ENCODE assay signal across 8 mouse cellular contexts in the genomic region with DNA sequence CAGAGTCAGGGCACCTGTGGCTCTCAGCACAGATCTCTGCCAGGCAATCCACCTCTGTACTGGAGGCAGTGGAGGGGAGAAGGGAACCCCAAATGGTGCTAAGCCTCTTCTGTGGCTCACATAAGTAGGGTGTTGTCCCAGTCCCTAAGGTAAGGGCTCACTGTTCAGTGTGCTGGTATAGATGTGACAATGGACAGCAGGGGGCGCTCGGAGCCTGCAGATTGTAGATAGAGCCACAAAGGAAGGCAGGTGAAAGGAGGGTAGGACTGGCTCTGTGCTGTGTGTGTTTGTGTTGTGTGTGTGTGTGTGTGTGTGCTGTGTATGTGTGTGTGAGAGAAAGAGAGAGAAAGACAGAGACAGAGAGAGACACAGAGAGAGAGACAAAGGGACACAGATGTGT. TPM values are rescaled to one million over a fixed set of nuclear protein-coding genes. Genes with fewer than 3 reads are reported as not detected.
DNase-seq lines count a peak whose midpoint lies in the region; ATAC-seq and TF ChIP-seq lines count a peak whose summit lies in the region.

No protein-coding gene starts in this region.

- H3K9me3 ChIP-seq in forebrain, embryonic 14.5 days (replicated peaks; ENCODE audit: control insufficient read depth, low read length): no peaks in the 10 kb centered on the region
- H3K9me3 ChIP-seq in liver, postnatal 0 days (ENCODE audit: low read length): no peaks in the 10 kb centered on the region

- no peak overlapping the region for H3K27ac ChIP-seq in forebrain, embryonic 14.5 days (ENCODE audit: low read depth, low read length)
- H3K27ac ChIP-seq in liver, postnatal 0 days (ENCODE audit: low read depth): no peak overlapping the region

- intact Hi-C loops in heart, postnatal 14 days (cut with DNase I): loop anchor here (2.0 to 5.0 kb wide), 3 partner anchors 179 to 728 kb away; no protein-coding TSS in a partner anchor

- 4% methylated on average over 2 of the region's 2 CpGs for WGBS in forebrain, embryonic 14.5 days
- WGBS in large intestine, adult 2 months: 0% methylated on average over 2 of the region's 2 CpGs
- WGBS in liver, postnatal 0 days (ENCODE audit: insufficient replicate concordance): 0% methylated on average over 2 of the region's 2 CpGs

- H3K4me2 ChIP-seq in forebrain, embryonic 14.5 days (ENCODE audit: low read length): no peak overlapping the region
- H3K4me2 ChIP-seq in liver, postnatal 0 days (ENCODE audit: low read depth, low read length): no peak overlapping the region

- no peaks in the 10 kb centered on the region for H3K36me3 ChIP-seq in forebrain, embryonic 14.5 days (ENCODE audit: control insufficient read depth, insufficient read depth, low read length)
- no peaks in the 10 kb centered on the region for H3K36me3 ChIP-seq in liver, postnatal 0 days (replicated peaks; ENCODE audit: insufficient read depth, low read length)

- 0 out of 2 replicates have a peak, but pooled peaks cover 2% of the 10 kb centered on the region for H3K4me1 ChIP-seq in forebrain, embryonic 14.5 days (ENCODE audit: control insufficient read depth, insufficient read depth, low read length)
- H3K4me1 ChIP-seq in liver, postnatal 0 days (ENCODE audit: insufficient read depth): peaks cover 6% of the 10 kb centered on the region; the same call in 1 of the 2 replicates

- TF ChIP-seq CTCF in liver, postnatal 0 days (IDR thresholded peaks at IDR 0.05; ENCODE audit: low read depth): peak; percentile 94

- H3K27me3 ChIP-seq in forebrain, embryonic 14.5 days (replicated peaks; ENCODE audit: control insufficient read depth, insufficient read depth, low read length): no peaks in the 10 kb centered on the region
- no peaks in the 10 kb centered on the region; the same call in 1 of the 2 replicates for H3K27me3 ChIP-seq in liver, postnatal 0 days (ENCODE audit: insufficient read depth, low read length)

- H3K4me3 ChIP-seq in forebrain, embryonic 14.5 days (ENCODE audit: low read depth, low read length): no peak overlapping the region
- no peak overlapping the region for H3K4me3 ChIP-seq in liver, postnatal 0 days (ENCODE audit: low read depth, low read length)

- no peak overlapping the region for H3K9ac ChIP-seq in forebrain, embryonic 14.5 days (ENCODE audit: low read length)
- no peak overlapping the region for H3K9ac ChIP-seq in liver, postnatal 0 days (replicated peaks)

- no peak for TF ChIP-seq EP300 in liver, postnatal 0 days (IDR thresholded peaks at IDR 0.05; ENCODE audit: low read depth)

- ATAC-seq in forebrain, embryonic 14.5 days: peak; percentile 95
- peak; percentile 65 for ATAC-seq in liver, postnatal 0 days
- ATAC-seq in neutrophil, adult 5-6 weeks (ENCODE audit: extremely low read depth, insufficient number of reproducible peaks, low FRiP score, poor library complexity, severe bottlenecking): peak; percentile 77

- peak; percentile 47 to 64 for DNase-seq in CD8-positive naive resting alpha-beta T cell, adult 2 months (ENCODE audit: low read depth in 2 of 2, low spot score in 2 of 2)
- DNase-seq in c-Kit-positive CD71-positive TER-119-negative erythroid progenitor cells, embryonic 14.5 days (ENCODE audit: low read depth): peak; percentile 53
- DNase-seq in forebrain, embryonic 14.5 days (ENCODE audit: low spot score): peak; percentile 95
- DNase-seq in heart, postnatal 14 days: peak; percentile 88 to 92
- peak; percentile 83 for DNase-seq in large intestine, adult 2 months (ENCODE audit: low read depth, low spot score)
- peak; percentile 88 for DNase-seq in liver, postnatal 0 days
- peak; percentile 93 for DNase-seq in testis, postnatal 10 days (ENCODE audit: low spot score)

RNA-seq across cellular contexts. Expression of a gene that starts 30.4 kb away (rescaled TPM):
- polyA plus RNA-seq in forebrain, embryonic 14.5 days (2014; fragmentation: Nextera tagmentation; extraction: Ambion mirVana): not detected in 2 replicates
- 1 to 10 TPM; 1.1 to 1.6 TPM for total RNA-seq in heart, postnatal 14 days (2021)
- polyA plus RNA-seq in large intestine, adult 2 months (2012; rRNA removed): 1.0 and 1.1 TPM in 2 replicates
- polyA plus RNA-seq in liver, postnatal 0 days (2015; fragmentation: Nextera tagmentation; extraction: Ambion mirVana): 0.31 and 0.38 TPM in 2 replicates
- 31.7 and 34.7 TPM in 2 replicates for total RNA-seq in neutrophil, adult 5-6 weeks (2017)

RNA-seq across cellular contexts. Expression of a gene that starts 46.5 kb away (rescaled TPM):
- 0.25 TPM in 2 replicates for polyA plus RNA-seq in forebrain, embryonic 14.5 days (2014; fragmentation: Nextera tagmentation; extraction: Ambion mirVana)
- 1 to 10 TPM; 1.7 to 1.8 TPM for total RNA-seq in heart, postnatal 14 days (2021)
- not detected in 2 replicates for polyA plus RNA-seq in large intestine, adult 2 months (2012; rRNA removed)
- 0.36 and 0.45 TPM in 2 replicates for polyA plus RNA-seq in liver, postnatal 0 days (2015; fragmentation: Nextera tagmentation; extraction: Ambion mirVana)
- total RNA-seq in neutrophil, adult 5-6 weeks (2017): 0.70 and 0.98 TPM in 2 replicates

RNA-seq across cellular contexts. Expression of a gene that starts 55.5 kb away (rescaled TPM):
- polyA plus RNA-seq in forebrain, embryonic 14.5 days (2014; fragmentation: Nextera tagmentation; extraction: Ambion mirVana): 82.3 and 83.1 TPM in 2 replicates
- total RNA-seq in heart, postnatal 14 days (2021): 10 to 100 TPM; 24.7 to 25.5 TPM
- polyA plus RNA-seq in large intestine, adult 2 months (2012; rRNA removed): 36.1 and 37.9 TPM in 2 replicates
- polyA plus RNA-seq in liver, postnatal 0 days (2015; fragmentation: Nextera tagmentation; extraction: Ambion mirVana): 33.8 and 34.4 TPM in 2 replicates
- total RNA-seq in neutrophil, adult 5-6 weeks (2017): 61.0 and 68.8 TPM in 2 replicates
